Mouse (Mus musculus): Measurements from ENCODE around the gene Nfxl1. TPM values are rescaled to one million over a fixed set of nuclear protein-coding genes. Genes with fewer than 3 reads are reported as not detected.

The Nfxl1 gene
- total RNA-seq, 2 experiments from 2014 or later, result 12.7 to 16.9 TPM

DNA sequence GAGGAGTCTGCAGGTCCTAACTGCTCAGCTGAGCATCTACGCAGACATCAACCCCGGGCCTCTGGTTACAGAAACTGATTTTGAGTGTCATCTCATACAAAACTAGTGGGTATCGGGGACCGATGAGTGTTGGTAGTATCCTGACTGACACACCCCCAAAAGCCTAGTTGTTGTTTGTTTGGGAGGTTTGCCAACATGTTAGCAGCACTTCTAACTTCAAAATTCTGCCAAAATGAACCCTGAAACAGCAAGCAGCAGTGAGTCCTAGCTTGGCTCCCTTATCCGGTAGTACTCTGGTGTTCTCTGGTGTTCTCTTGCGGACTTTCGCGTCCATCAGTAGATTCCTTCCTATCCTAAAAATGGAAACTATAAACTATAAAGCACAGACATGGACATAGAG is 56.7 kb downstream of the Nfxl1 start:
- no peak for DNase-seq (ENCODE audit: low spot score in 2 of 2)

DNA sequence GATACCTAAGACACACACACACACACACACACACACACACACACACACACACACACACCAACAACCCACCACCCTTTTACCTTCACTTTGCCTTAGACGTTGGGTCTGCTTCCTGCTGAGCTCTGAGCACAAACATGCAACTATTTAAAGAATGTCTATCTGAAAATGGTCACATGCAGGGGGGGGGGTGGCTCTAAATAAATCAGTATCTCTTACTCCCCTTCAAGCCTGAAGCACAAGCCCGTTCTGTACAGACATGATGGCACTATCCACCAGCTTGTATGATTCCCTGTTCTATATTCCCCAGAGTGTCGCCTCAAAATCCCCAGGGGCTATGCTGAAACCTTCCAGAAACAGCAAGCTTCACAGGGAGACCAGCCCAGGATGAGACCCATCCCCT is 57.7 kb downstream of the Nfxl1 start:
- DNase-seq (ENCODE audit: low spot score in 2 of 2), result no peak

DNA sequence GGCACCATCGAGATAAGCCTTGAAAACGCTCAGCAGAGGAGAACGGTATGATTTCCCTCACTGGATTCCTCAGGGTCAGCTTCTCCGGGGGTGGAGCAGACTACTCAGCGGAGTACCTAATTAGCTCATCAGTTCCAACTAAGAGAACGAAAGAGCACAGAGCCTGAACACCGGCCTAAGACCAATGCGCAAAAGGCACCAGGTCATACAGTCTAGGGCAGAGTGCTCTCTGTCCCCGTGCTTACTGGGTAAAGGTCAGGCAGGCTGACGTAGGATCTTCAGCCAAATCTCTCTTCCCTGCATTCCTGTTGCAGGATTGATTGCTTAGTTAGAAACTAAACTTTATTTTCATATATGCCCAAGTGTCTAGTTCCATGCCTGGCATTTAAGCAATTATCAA is 61.2 kb downstream of the Nfxl1 start:
- no peak for DNase-seq (ENCODE audit: low spot score in 2 of 2)

DNA sequence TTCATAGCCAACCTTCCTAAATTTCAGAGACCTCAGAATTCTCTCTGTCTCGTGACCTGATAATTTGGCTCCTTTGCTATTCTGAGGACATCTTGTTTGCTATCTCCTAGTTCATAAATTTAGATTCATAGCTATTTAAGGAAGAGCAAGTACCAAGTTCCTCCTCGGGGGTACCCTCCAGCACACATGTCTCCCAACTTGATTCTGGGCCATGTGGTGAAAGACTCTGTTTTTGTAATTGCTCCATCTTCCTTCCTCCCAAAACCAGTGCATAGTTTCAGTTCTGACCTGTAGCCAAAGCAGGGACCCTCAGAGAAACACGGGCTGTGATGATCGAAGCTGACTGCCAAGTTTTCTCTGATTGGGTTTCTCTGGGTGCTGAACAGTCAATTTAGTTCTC is 62.7 kb downstream of the Nfxl1 start:
- DNase-seq (ENCODE audit: low spot score in 2 of 2), result no peak

GRCm38 (mm10) chr5:72493906-72494305 is 65.6 kb downstream of the Nfxl1 start:
- no peak for DNase-seq (ENCODE audit: low spot score in 2 of 2)

DNA sequence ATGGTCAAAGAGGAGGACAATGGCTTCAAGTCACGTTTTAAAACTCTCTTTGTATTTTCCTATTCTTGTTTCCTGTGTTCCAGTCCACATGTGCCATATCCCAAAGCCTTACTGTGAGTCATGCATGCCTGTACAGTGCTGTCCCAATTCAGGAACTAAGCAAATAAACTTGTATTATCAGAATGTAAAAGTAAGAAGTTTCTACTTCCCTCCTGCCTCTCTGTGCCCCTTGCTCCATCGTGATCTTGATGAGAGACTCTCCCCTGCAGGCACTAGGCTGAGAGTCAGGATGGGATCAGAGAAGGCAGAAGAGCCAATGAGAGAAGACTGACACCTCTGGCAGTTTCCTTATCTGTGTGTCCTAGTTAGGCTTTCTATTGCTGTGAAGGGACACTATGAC is 68.3 kb downstream of the Nfxl1 start:
- DNase-seq (ENCODE audit: low spot score in 2 of 2), result no peak

DNA sequence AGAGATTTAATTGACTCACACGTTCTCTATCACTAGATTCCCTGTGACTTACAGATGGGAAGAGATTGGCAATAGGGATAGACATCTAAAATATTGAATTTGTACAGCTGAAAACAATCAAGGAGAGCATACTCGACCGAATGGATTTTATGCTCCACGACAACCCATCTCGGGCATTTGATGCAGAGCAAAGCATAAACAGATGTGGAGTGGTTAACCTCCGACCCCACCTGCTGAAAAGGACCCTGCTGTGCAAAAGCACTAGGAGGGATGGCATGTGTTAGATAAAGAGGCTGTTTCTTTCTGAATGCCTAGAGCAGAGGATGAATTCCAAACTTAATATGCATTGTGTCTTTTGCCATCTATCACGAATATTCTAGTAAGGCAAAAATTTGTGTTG is 79.0 kb downstream of the Nfxl1 start:
- DNase-seq (ENCODE audit: low spot score in 2 of 2), result no peak

DNA sequence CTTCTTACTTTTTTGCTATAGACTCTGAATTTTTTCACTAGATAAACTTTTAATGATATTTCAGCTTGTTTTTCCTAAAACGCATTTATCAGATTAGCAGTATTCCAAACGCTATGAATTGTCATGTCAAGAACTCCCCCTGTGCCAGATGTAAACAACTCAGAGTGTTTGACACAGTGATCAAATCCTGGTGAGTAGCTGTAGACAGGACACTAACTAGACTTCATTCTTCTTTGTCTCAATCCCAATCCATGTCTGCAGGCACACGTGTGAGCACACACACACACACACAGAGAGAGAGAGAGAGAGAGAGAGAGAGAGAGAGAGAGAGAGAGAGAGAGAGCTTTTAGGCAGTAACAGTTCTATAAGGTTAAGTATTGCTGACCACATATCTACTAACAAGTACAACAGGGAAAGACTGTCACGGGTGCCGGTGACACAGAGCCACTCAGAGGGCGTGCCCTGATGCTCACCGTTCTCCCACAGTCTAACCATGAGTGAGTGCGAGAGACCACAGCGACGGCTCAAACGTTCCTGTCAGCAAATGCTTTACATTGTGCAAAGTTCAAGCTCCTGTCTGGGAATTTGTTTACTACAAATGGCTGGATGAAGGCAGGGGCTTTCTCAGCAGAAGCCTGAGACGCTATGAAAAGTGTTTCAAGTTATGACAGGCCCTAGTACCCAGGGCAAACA is 87.0 kb downstream of the Nfxl1 start:
- no peak for DNase-seq (ENCODE audit: low spot score in 2 of 2)

DNA sequence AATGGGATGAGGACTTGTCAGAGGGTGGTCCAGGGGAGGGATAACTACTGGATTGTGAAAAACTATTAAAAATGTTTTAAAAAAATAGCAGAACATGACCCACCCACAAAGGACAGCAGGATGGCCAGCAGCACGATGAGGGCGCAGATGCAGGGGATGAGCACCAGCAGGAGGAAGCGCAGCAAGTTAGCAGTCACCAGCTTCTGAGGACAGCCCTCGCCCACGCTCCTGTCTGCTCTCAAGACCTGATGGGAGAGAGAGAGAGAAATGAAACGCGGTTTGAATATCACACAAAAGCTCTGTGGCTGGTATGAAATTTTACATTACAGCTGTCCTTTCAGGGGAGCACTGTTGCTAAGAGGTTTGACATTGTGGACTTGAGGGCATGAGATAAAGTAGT is 87.7 kb downstream of the Nfxl1 start:
- DNase-seq (ENCODE audit: low spot score in 2 of 2), result peak; percentile 19 to 56

- DNase-seq (ENCODE audit: low spot score in 2 of 2), result no peak
Observed at GRCm38 (mm10) chr5:72464932-72465331, 94.6 kb downstream of the Nfxl1 start.

Other genes starting within 250 kb of the Nfxl1 start
- gene Corin, start 55.2 kb downstream of the Nfxl1 start, total RNA-seq (2021), result under 1 TPM in 1 of 2 experiments, not detected in 1; 0.28 TPM
- under 1 TPM; 0.46 to 0.62 TPM for gene Zar1, start 21.6 kb upstream of the Nfxl1 start, total RNA-seq (2021)
- gene Gm5868, start 27.9 kb upstream of the Nfxl1 start, total RNA-seq (2021), result under 1 TPM; 0.78 to 0.81 TPM
- not detected for gene Cnga1, start 84.6 kb upstream of the Nfxl1 start, total RNA-seq (2021)
- gene Nipal1, start 88.1 kb upstream of the Nfxl1 start, total RNA-seq (2021), result not detected
- gene Txk, start 193.1 kb upstream of the Nfxl1 start, total RNA-seq (2021), result not detected